Mouse (Mus musculus) cerebellum, adult (tissue): ENCODE results near the gene Cln6.
"Not testable (repeated sequence)": the region's sequence is repeated elsewhere in the genome, so short reads cannot be mapped to it uniquely, and the experiment has no call there.

Experiments used
- ATAC-seq: cut with Nextera tagmentation; 2 replicates; pipeline ENCODE4 v1.9.2; 2017; ENCODE audit warnings: mild to moderate bottlenecking, moderate library complexity, mixed read lengths; ENCODE audit not compliant: insufficient number of reproducible peaks, low FRiP score, low TSS enrichment

Gene Cln6

GRCm38 (mm10) chr9:62827939-62828652, 10.5 kb upstream of the Cln6 start:
- no peak for ATAC-seq

- ATAC-seq: peak; percentile 99
These were observed 9.9 kb upstream of the Cln6 start for GRCm38 (mm10) chr9:62828662-62829086.

- no peak for ATAC-seq
These were observed 8.7 kb upstream of the Cln6 start for GRCm38 (mm10) chr9:62829877-62830276.

GRCm38 (mm10) chr9:62834906-62835305, 3.7 kb upstream of the Cln6 start:
- ATAC-seq: no peak

- ATAC-seq: no peak
These were observed 2.7 kb upstream of the Cln6 start for GRCm38 (mm10) chr9:62835705-62836446.

- no peak for ATAC-seq
These were observed 974 bp upstream of the Cln6 start for GRCm38 (mm10) chr9:62837611-62838010.

GRCm38 (mm10) chr9:62838146-62838505, 459 bp upstream of the Cln6 start:
- ATAC-seq: peak; percentile 28; the same call in 1 of the 2 replicates

- ATAC-seq: peak; percentile 9; the same call in 1 of the 2 replicates
These were observed 686 bp downstream of the Cln6 start for GRCm38 (mm10) chr9:62839172-62839770.

- ATAC-seq: no peak
These were observed 4.9 kb downstream of the Cln6 start for GRCm38 (mm10) chr9:62843356-62844024.

GRCm38 (mm10) chr9:62844461-62844860, 5.9 kb downstream of the Cln6 start:
- no peak for ATAC-seq

- ATAC-seq: peak; percentile 73; the same call in 1 of the 2 replicates
These were observed 9.1 kb downstream of the Cln6 start for GRCm38 (mm10) chr9:62847694-62848093.

- ATAC-seq: no peak
These were observed 10.1 kb downstream of the Cln6 start for GRCm38 (mm10) chr9:62848641-62849040.

GRCm38 (mm10) chr9:62851571-62851970, 13.0 kb downstream of the Cln6 start:
- no peak for ATAC-seq

GRCm38 (mm10) chr9:62854483-62854882, 15.9 kb downstream of the Cln6 start:
- no peak for ATAC-seq

- ATAC-seq: no peak
These were observed 18.6 kb downstream of the Cln6 start for GRCm38 (mm10) chr9:62857216-62857615.

GRCm38 (mm10) chr9:62857719-62858261, 19.2 kb downstream of the Cln6 start, which contains the start of gene Calml4:
Gene Calml4 (plus strand): TSS chr9:62858080.
- no peak for ATAC-seq

- no peak for ATAC-seq
These were observed 19.9 kb downstream of the Cln6 start for GRCm38 (mm10) chr9:62858266-62859019.

- ATAC-seq: not testable (repeated sequence)
These were observed 21.5 kb downstream of the Cln6 start for GRCm38 (mm10) chr9:62860102-62860501.

- no peak for ATAC-seq
These were observed 22.3 kb downstream of the Cln6 start for GRCm38 (mm10) chr9:62860866-62861265.

- ATAC-seq: not testable (repeated sequence)
These were observed 30.7 kb downstream of the Cln6 start for GRCm38 (mm10) chr9:62869236-62869635.
